Mouse (Mus musculus) liver, postnatal 0 days (tissue): Measurements from ENCODE around the gene Fcgr2b. TPM values are rescaled to one million over a fixed set of nuclear protein-coding genes. Genes with fewer than 3 reads are reported as not detected.

Experiments
- ATAC-seq: fragments of 200-750 bp; cut with Nextera tagmentation; 2 replicates; pipeline ENCODE4 v1.8.0; 2017; ENCODE audit warnings: mild to moderate bottlenecking, moderate library complexity
- DNase-seq: peaks from one replicate; pipeline ENCODE4 v3.0.0-alpha.2; 2016
- H3K27ac ChIP-seq: fragments of 300-500 bp; sonication (generic); 2 replicates; pipeline ENCODE4 v1.5.1; 2014; ENCODE audit warnings: antibody characterized with exemption, moderate library complexity, mild to moderate bottlenecking, low read depth
- H3K27me3 ChIP-seq: fragments of 300-500 bp; sonication (generic); 2 replicates; pipeline ENCODE4 v1.6.1; 2014; ENCODE audit warnings: low read length, control low read depth, mixed read lengths; ENCODE audit not compliant: insufficient read depth
- H3K36me3 ChIP-seq: fragments of 300-500 bp; sonication (generic); replicated peaks from 2 replicates; pipeline ENCODE4 v1.6.1; 2014; ENCODE audit warnings: mild to moderate bottlenecking, control low read depth, low read length, moderate library complexity, mixed read lengths; ENCODE audit not compliant: insufficient read depth
- H3K4me1 ChIP-seq: fragments of 300-500 bp; sonication (generic); 2 replicates; pipeline ENCODE4 v1.6.1; 2014; ENCODE audit warnings: antibody characterized with exemption, mild to moderate bottlenecking, control low read depth; ENCODE audit not compliant: insufficient read depth
- H3K4me2 ChIP-seq: fragments of 300-500 bp; sonication (generic); 2 replicates; pipeline ENCODE4 v1.6.1; 2014; ENCODE audit warnings: low read depth, mild to moderate bottlenecking, low read length, moderate library complexity, mixed read lengths
- H3K4me3 ChIP-seq: fragments of 300-500 bp; sonication (generic); 2 replicates; pipeline ENCODE4 v1.5.1; 2014; ENCODE audit warnings: low read depth, low read length
- H3K9ac ChIP-seq: fragments of 300-500 bp; sonication (generic); replicated peaks from 2 replicates; pipeline ENCODE4 v1.6.1; 2014; ENCODE audit warnings: mild to moderate bottlenecking, moderate library complexity
- H3K9me3 ChIP-seq: fragments of 300-500 bp; sonication (generic); 2 replicates; pipeline ENCODE4 v1.6.1; 2016; ENCODE audit warnings: mild to moderate bottlenecking, control low read depth, low read length, mixed read lengths
- CTCF ChIP-seq: sonication (generic); IDR thresholded peaks from 2 replicates; pipeline ENCODE4 v1.5.1; 2016; ENCODE audit warnings: antibody characterized with exemption, low read depth
- EP300 ChIP-seq: IDR thresholded peaks from 2 replicates; pipeline ENCODE4 v1.6.1; 2016; ENCODE audit warnings: antibody characterized with exemption, low read depth, mild to moderate bottlenecking
- WGBS: fragments of 180-500 bp; shearing (Covaris S2); extraction: QIAGEN DNeasy Blood & Tissue Kit; methylation state at CpG from one replicate; pipeline ENCODE4 v1.1.7; 2014; ENCODE audit not compliant: insufficient replicate concordance; 5-methylcytosine and 5-hydroxymethylcytosine counted together
- polyA plus RNA-seq: library from polyadenylated mRNA; unstranded; fragments of >200 nt; fragmentation: Nextera tagmentation; extraction: Ambion mirVana; gene quantifications from 2 replicates; pipeline ENCODE4 v1.2.1, GENCODE M21; 2015

Fcgr2b gene
- polyA plus RNA-seq, 1 experiment from 2014 or later, result 18.7 TPM

GRCm38 (mm10) chr1:170972936-170973335 is 3.4 kb downstream of the Fcgr2b start:
- DNase-seq (no peak), ATAC-seq (peak; percentile 36; the same call in 1 of the 2 replicates)
- Histone ChIP-seq H3K4me3 (no peak overlapping the region), H3K9ac (no peak overlapping the region), H3K27ac (no peak overlapping the region), H3K4me1 (peaks cover 6% of the 10 kb centered on the region; the same call in 1 of the 2 replicates), H3K36me3 (no peaks in the 10 kb centered on the region), H3K4me2 (no peak overlapping the region), H3K9me3 (no peaks in the 10 kb centered on the region), H3K27me3 (no peaks in the 10 kb centered on the region)
- WGBS, result 29% methylated on average over 4 of the region's 4 CpGs
- no peak for TF ChIP-seq CTCF
- peak; percentile 55; the same call in 1 of the 2 replicates for TF ChIP-seq EP300

GRCm38 (mm10) chr1:170972494-170972893 is 3.9 kb downstream of the Fcgr2b start:
- Histone ChIP-seq H3K9me3 (no peaks in the 10 kb centered on the region), H3K4me1 (peaks cover 6% of the 10 kb centered on the region), H3K9ac (no peak overlapping the region), H3K36me3 (no peaks in the 10 kb centered on the region), H3K27me3 (no peaks in the 10 kb centered on the region), H3K27ac (no peak overlapping the region), H3K4me2 (no peak overlapping the region), H3K4me3 (no peak overlapping the region)
- ATAC-seq (no peak), DNase-seq (no peak)
- no peak for TF ChIP-seq CTCF
- TF ChIP-seq EP300, result no peak
- 76% methylated on average over 6 of the region's 6 CpGs for WGBS

GRCm38 (mm10) chr1:170968576-170968975 is 7.8 kb downstream of the Fcgr2b start:
- no peaks in the 10 kb centered on the region for H3K27me3 ChIP-seq
- ATAC-seq (no peak), DNase-seq (no peak)
- no peak overlapping the region for H3K4me3 ChIP-seq
- no peak for TF ChIP-seq CTCF
- TF ChIP-seq EP300, result no peak
- H3K36me3 ChIP-seq, result no peaks in the 10 kb centered on the region
- H3K9me3 ChIP-seq, result no peaks in the 10 kb centered on the region
- no peak overlapping the region for H3K27ac ChIP-seq
- WGBS, result 79% methylated on average over 1 of the region's 1 CpGs
- H3K4me1 ChIP-seq, result peaks cover 4% of the 10 kb centered on the region; the same call in 1 of the 2 replicates
- H3K4me2 ChIP-seq, result no peak overlapping the region
- no peak overlapping the region for H3K9ac ChIP-seq

GRCm38 (mm10) chr1:170967581-170967980 is 8.8 kb downstream of the Fcgr2b start:
- TF ChIP-seq EP300, result no peak
- no peak for TF ChIP-seq CTCF
- no peaks in the 10 kb centered on the region for H3K36me3 ChIP-seq
- WGBS, result 53% methylated on average over 3 of the region's 3 CpGs
- peaks cover 8% of the 10 kb centered on the region for H3K4me1 ChIP-seq
- H3K4me3 ChIP-seq, result no peak overlapping the region
- H3K4me2 ChIP-seq, result no peak overlapping the region
- DNase-seq (no peak), ATAC-seq (0 out of 2 replicates have a peak, but pooled peaks have one; percentile 8)
- H3K9ac ChIP-seq, result no peak overlapping the region
- H3K27me3 ChIP-seq, result no peaks in the 10 kb centered on the region
- no peaks in the 10 kb centered on the region for H3K9me3 ChIP-seq
- H3K27ac ChIP-seq, result 0 out of 2 replicates have a peak overlapping the region, but pooled peaks have one; percentile 30

- no peaks in the 10 kb centered on the region for H3K36me3 ChIP-seq
- TF ChIP-seq EP300 (no peak), CTCF (no peak)
- no peak for DNase-seq
- H3K9ac ChIP-seq, result no peak overlapping the region
- no peak overlapping the region for H3K4me3 ChIP-seq
- H3K4me1 ChIP-seq, result peaks cover 14% of the 10 kb centered on the region
- no peak overlapping the region for H3K4me2 ChIP-seq
- no peaks in the 10 kb centered on the region for H3K27me3 ChIP-seq
- H3K27ac ChIP-seq, result no peak overlapping the region
- no peak for ATAC-seq
- WGBS, result 72% methylated on average over 7 of the region's 7 CpGs
- no peaks in the 10 kb centered on the region for H3K9me3 ChIP-seq
These were observed 13.3 kb downstream of the Fcgr2b start for GRCm38 (mm10) chr1:170963087-170963486.

GRCm38 (mm10) chr1:170962301-170962700 is 14.0 kb downstream of the Fcgr2b start:
- H3K4me3 ChIP-seq, result no peak overlapping the region
- no peak for TF ChIP-seq EP300
- no peak for TF ChIP-seq CTCF
- H3K27ac ChIP-seq, result no peak overlapping the region
- H3K9ac ChIP-seq, result no peak overlapping the region
- H3K9me3 ChIP-seq, result no peaks in the 10 kb centered on the region
- no peaks in the 10 kb centered on the region for H3K36me3 ChIP-seq
- no peak overlapping the region for H3K4me2 ChIP-seq
- no peak for ATAC-seq
- peaks cover 10% of the 10 kb centered on the region for H3K4me1 ChIP-seq
- 40% methylated on average over 2 of the region's 2 CpGs for WGBS
- no peaks in the 10 kb centered on the region for H3K27me3 ChIP-seq
- DNase-seq, result no peak

- ATAC-seq (no peak), DNase-seq (no peak)
- TF ChIP-seq CTCF (no peak), EP300 (no peak)
- no peak overlapping the region for H3K4me2 ChIP-seq
- no peaks in the 10 kb centered on the region for H3K27me3 ChIP-seq
- H3K4me1 ChIP-seq, result peaks cover 10% of the 10 kb centered on the region
- no peak overlapping the region for H3K4me3 ChIP-seq
- H3K9me3 ChIP-seq, result no peaks in the 10 kb centered on the region
- H3K9ac ChIP-seq, result no peak overlapping the region
- WGBS, result 75% methylated on average over 6 of the region's 6 CpGs
- H3K27ac ChIP-seq, result no peak overlapping the region
- H3K36me3 ChIP-seq, result no peaks in the 10 kb centered on the region
These were observed 15.2 kb downstream of the Fcgr2b start for GRCm38 (mm10) chr1:170961101-170961500.
